ENCODE assay signal across 8 mouse cellular contexts in the genomic region with DNA sequence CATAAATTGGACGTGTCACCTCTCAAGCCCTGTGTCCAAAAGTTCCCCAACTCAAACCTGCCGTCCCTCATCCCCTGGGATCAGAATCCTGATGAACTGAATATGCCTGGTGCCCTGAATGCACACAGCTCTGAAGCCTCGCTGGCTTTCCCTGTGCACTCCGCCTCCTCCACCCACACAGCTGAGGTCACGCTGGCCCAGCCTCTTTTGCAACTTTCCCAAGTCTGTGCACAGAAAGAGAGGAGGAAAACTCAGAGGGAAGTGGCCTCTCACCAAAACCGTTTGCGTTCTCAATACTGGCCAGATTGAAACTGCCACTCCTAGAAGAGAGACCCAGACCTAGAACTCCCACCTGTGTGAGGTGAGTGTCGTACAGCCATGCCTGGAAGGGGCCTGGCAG. TPM values are rescaled to one million over a fixed set of nuclear protein-coding genes. Genes with fewer than 3 reads are reported as not detected.
A peak's percentile ranks its signal among the peaks of the same experiment; 100 is the strongest.
DNase-seq lines count a peak whose midpoint lies in the region; ATAC-seq lines count a peak whose summit lies in the region.
"Had no signal": no experiment of that assay in that cellular context is flagged by ENCODE, and none has a peak within 500 bp of the region (broad histone marks: within the 10 kb centered on the region; RNA-seq: fewer than 3 reads in every experiment).

Rab7b (plus strand) TSS at position 221 of the 400 bp plus-strand sequence.

- no peaks in the 10 kb centered on the region for H3K36me3 ChIP-seq in megakaryocyte, embryonic 14.5 days (replicated peaks; ENCODE audit: low read length)
- H3K36me3 ChIP-seq in midbrain, embryonic 16.5 days (ENCODE audit: control insufficient read depth, insufficient read depth, low read length), result no peaks in the 10 kb centered on the region
- H3K36me3 ChIP-seq: limb, embryonic 12.5 days had no signal

- DNase-seq in Muller cell, postnatal 12 days (ENCODE audit: inconsistent ontology term), result peak; percentile 71
- DNase-seq in adrenal gland, postnatal 14 days, result peak; percentile 79
- DNase-seq in heart, postnatal 36 days, result peak; percentile 67 to 74
- DNase-seq in thymus, postnatal 10 days (ENCODE audit: low spot score in 2 of 2), result no peak
- DNase-seq in left cerebral cortex, postnatal 25 days (ENCODE audit: low spot score in 2 of 2), result no peak

- intact Hi-C loops in heart, postnatal 36 days (cut with DNase I), result no loop called here
- intact Hi-C loops in left cerebral cortex, postnatal 25 days (cut with DNase I), result no loop called here

- H3K4me1 ChIP-seq in megakaryocyte, embryonic 14.5 days, result peaks cover 54% of the 10 kb centered on the region
- H3K4me1 ChIP-seq in midbrain, embryonic 16.5 days (ENCODE audit: control insufficient read depth, insufficient read depth, low read length), result no peaks in the 10 kb centered on the region
- H3K4me1 ChIP-seq: limb, embryonic 12.5 days had no signal

- H3K9me3 ChIP-seq in megakaryocyte, embryonic 14.5 days, result no peaks in the 10 kb centered on the region
- no peaks in the 10 kb centered on the region for H3K9me3 ChIP-seq in midbrain, embryonic 16.5 days (replicated peaks; ENCODE audit: control insufficient read depth, low read length, poor library complexity, severe bottlenecking)
- H3K9me3 ChIP-seq: limb, embryonic 12.5 days had no signal

- H3K4me3 ChIP-seq in megakaryocyte, embryonic 14.5 days (replicated peaks), result peak within 1 kb of the TSS; percentile 85
- no peak within 1 kb of the TSS for H3K4me3 ChIP-seq in midbrain, embryonic 16.5 days (ENCODE audit: low read depth, low read length)
- H3K4me3 ChIP-seq: limb, embryonic 12.5 days had no signal

- no peak for ATAC-seq in midbrain, embryonic 16.5 days

- no peak within 1 kb of the TSS for H3K4me2 ChIP-seq in midbrain, embryonic 16.5 days (ENCODE audit: low read length)
- H3K4me2 ChIP-seq: limb, embryonic 12.5 days had no signal

- WGBS in midbrain, embryonic 16.5 days, result 61% methylated on average over 8 of the region's 8 CpGs

- H3K9ac ChIP-seq in midbrain, embryonic 16.5 days (ENCODE audit: low read depth, low read length), result no peak within 1 kb of the TSS
- H3K9ac ChIP-seq: limb, embryonic 12.5 days had no signal

- peaks cover 3% of the 10 kb centered on the region for H3K27me3 ChIP-seq in megakaryocyte, embryonic 14.5 days (replicated peaks)
- no peaks in the 10 kb centered on the region for H3K27me3 ChIP-seq in midbrain, embryonic 16.5 days (ENCODE audit: control insufficient read depth, insufficient read depth, low read depth, low read length)
- H3K27me3 ChIP-seq: limb, embryonic 12.5 days had no signal

- H3K27ac ChIP-seq in midbrain, embryonic 16.5 days (ENCODE audit: low read length), result no peak within 1 kb of the TSS
- H3K27ac ChIP-seq: limb, embryonic 12.5 days had no signal

RNA-seq across cellular contexts. Expression of gene Rab7b, which starts in this region (rescaled TPM):
- 2.7 and 3.5 TPM in 2 replicates for total RNA-seq in adrenal gland, postnatal 14 days (2021)
- total RNA-seq in heart, postnatal 36 days (2021), result 1 to 10 TPM; 4.3 to 4.5 TPM
- polyA plus RNA-seq in megakaryocyte, embryonic 14.5 days (2012; ENCODE audit: insufficient read depth, low replicate concordance), result 2.3 TPM in 1 of 2 replicates, not detected in the other
- 1 to 10 TPM; 3.1 to 4.0 TPM for total RNA-seq in left cerebral cortex, postnatal 25 days (2021)
- polyA plus RNA-seq in midbrain, embryonic 16.5 days (2015; fragmentation: Nextera tagmentation; extraction: Ambion mirVana), result 0.68 and 0.87 TPM in 2 replicates

Comparison
In these comparisons a context has a peak if more than half of its experiments do, and no peak if none do; other contexts are left out.
1. DNase-seq: peak in Muller cell, postnatal 12 days (single experiment), adrenal gland, postnatal 14 days (single experiment) and heart, postnatal 36 days (2 of 2); none in thymus, postnatal 10 days (0 of 2) and left cerebral cortex, postnatal 25 days (0 of 2).